In genomic region chr2:159930744-159931143, GRCm38 (mm10) we compare ENCODE assay signal across 18 mouse cellular contexts.
"Had no signal": no experiment of that assay in that cellular context is flagged by ENCODE, and none has a peak within 500 bp of the region (broad histone marks: within the 10 kb centered on the region; RNA-seq: fewer than 3 reads in every experiment).

No protein-coding gene starts in this region.

- H3K27ac ChIP-seq: midbrain, embryonic 10.5 days; midbrain, embryonic 12.5 days; neural tube, embryonic 13.5 days; neural tube, embryonic 15.5 days had no signal

- H3K4me2 ChIP-seq: lung, embryonic 14.5 days; midbrain, embryonic 12.5 days; neural tube, embryonic 13.5 days; neural tube, embryonic 15.5 days had no signal

- H3K4me1 ChIP-seq: midbrain, embryonic 10.5 days; midbrain, embryonic 12.5 days; neural tube, embryonic 13.5 days; neural tube, embryonic 15.5 days had no signal

- H3K36me3 ChIP-seq: midbrain, embryonic 10.5 days; midbrain, embryonic 12.5 days; neural tube, embryonic 13.5 days; neural tube, embryonic 15.5 days had no signal

- DNase-seq: lung, adult 18-20 months; lung, embryonic 14.5 days; lung, postnatal 10 days; lung, postnatal 4 days; midbrain, embryonic 14.5 days; retina, postnatal 1 day; right cerebral cortex, postnatal 25 days; right cerebral cortex, postnatal 4 days; spleen, adult 18-20 months; thymus, adult 2 months; thymus, postnatal 25 days; thymus, postnatal 4 days had no signal

- H3K4me3 ChIP-seq: midbrain, embryonic 10.5 days; midbrain, embryonic 12.5 days; myocyte; neural tube, embryonic 13.5 days; neural tube, embryonic 15.5 days had no signal

- ATAC-seq: midbrain, embryonic 16.5 days had no signal

- H3K9ac ChIP-seq: lung, embryonic 14.5 days; midbrain, embryonic 12.5 days; neural tube, embryonic 13.5 days; neural tube, embryonic 15.5 days had no signal

- H3K9me3 ChIP-seq: midbrain, embryonic 10.5 days; midbrain, embryonic 12.5 days; neural tube, embryonic 13.5 days; neural tube, embryonic 15.5 days had no signal

- H3K27me3 ChIP-seq: midbrain, embryonic 12.5 days; neural tube, embryonic 13.5 days; neural tube, embryonic 15.5 days had no signal
